Mouse (Mus musculus): ENCODE measurements around the gene Fblim1. TPM values are rescaled to one million over a fixed set of nuclear protein-coding genes. Genes with fewer than 3 reads are reported as not detected.

The Fblim1 gene
- 55.3 and 55.9 TPM in 2 replicates for polyA plus RNA-seq (2015; fragmentation: Nextera tagmentation; extraction: Ambion mirVana)

- H3K36me3 ChIP-seq, result no peaks in the 10 kb centered on the region
- H3K27ac ChIP-seq (replicated peaks), result 0 out of 2 replicates have a peak within 1 kb of the TSS, but pooled peaks have one; percentile 75
- H3K9me3 ChIP-seq, result peaks cover 7% of the 10 kb centered on the region; the same call in 1 of the 2 replicates
- no peaks in the 10 kb centered on the region for H3K27me3 ChIP-seq (replicated peaks)
- no peak within 1 kb of the TSS for H3K4me3 ChIP-seq
- 63% methylated on average over 11 of the region's 11 CpGs for WGBS
- no peak within 1 kb of the TSS for H3K4me2 ChIP-seq
- H3K4me1 ChIP-seq, result peaks cover 47% of the 10 kb centered on the region
- H3K9ac ChIP-seq, result no peak within 1 kb of the TSS
- no peak for ATAC-seq (ENCODE audit: extremely low read depth, insufficient number of reproducible peaks, low FRiP score, low TSS enrichment)
These were observed at the start of gene Fblim1 for GRCm38 (mm10) chr4:141605861-141606260. Fblim1 (minus strand) TSS chr4:141606096.

- no peak overlapping the region for H3K4me3 ChIP-seq
- H3K27me3 ChIP-seq (replicated peaks), result no peaks in the 10 kb centered on the region
- WGBS, result 76% methylated on average over 6 of the region's 6 CpGs
- H3K4me1 ChIP-seq, result peaks cover 62% of the 10 kb centered on the region
- H3K9ac ChIP-seq, result no peak overlapping the region
- peaks cover 58% of the 10 kb centered on the region for H3K36me3 ChIP-seq
- no peak overlapping the region for H3K4me2 ChIP-seq
- no peak for ATAC-seq (ENCODE audit: extremely low read depth, insufficient number of reproducible peaks, low FRiP score, low TSS enrichment)
- H3K9me3 ChIP-seq, result no peaks in the 10 kb centered on the region
- H3K27ac ChIP-seq (replicated peaks), result peak overlapping the region; percentile 32; the same call in 1 of the 2 replicates
These were observed 48.6 kb upstream of the Fblim1 start for GRCm38 (mm10) chr4:141654509-141654908.

- no peak for ATAC-seq (ENCODE audit: extremely low read depth, insufficient number of reproducible peaks, low FRiP score, low TSS enrichment)
- H3K9ac ChIP-seq, result peak overlapping the region; percentile 3; the same call in 1 of the 2 replicates
- H3K4me2 ChIP-seq, result no peak overlapping the region
- H3K27ac ChIP-seq (replicated peaks), result 0 out of 2 replicates have a peak overlapping the region, but pooled peaks have one; percentile 32
- H3K36me3 ChIP-seq, result peaks cover 57% of the 10 kb centered on the region
- peaks cover 63% of the 10 kb centered on the region for H3K4me1 ChIP-seq
- no peaks in the 10 kb centered on the region for H3K9me3 ChIP-seq
- no peaks in the 10 kb centered on the region for H3K27me3 ChIP-seq (replicated peaks)
- 86% methylated on average over 13 of the region's 13 CpGs for WGBS
- no peak overlapping the region for H3K4me3 ChIP-seq
These were observed 47.9 kb upstream of the Fblim1 start for GRCm38 (mm10) chr4:141653813-141654212.

GRCm38 (mm10) chr4:141653044-141653443, 47.1 kb upstream of the Fblim1 start:
- H3K4me1 ChIP-seq, result peaks cover 59% of the 10 kb centered on the region
- no peaks in the 10 kb centered on the region for H3K27me3 ChIP-seq (replicated peaks)
- no peaks in the 10 kb centered on the region for H3K9me3 ChIP-seq
- H3K9ac ChIP-seq, result no peak overlapping the region
- H3K4me3 ChIP-seq, result no peak overlapping the region
- no peak overlapping the region for H3K27ac ChIP-seq (replicated peaks)
- H3K36me3 ChIP-seq, result peaks cover 60% of the 10 kb centered on the region
- no peak for ATAC-seq (ENCODE audit: extremely low read depth, insufficient number of reproducible peaks, low FRiP score, low TSS enrichment)
- H3K4me2 ChIP-seq, result no peak overlapping the region
- 77% methylated on average over 8 of the region's 8 CpGs for WGBS

- H3K36me3 ChIP-seq, result peaks cover 64% of the 10 kb centered on the region
- H3K4me2 ChIP-seq, result no peak overlapping the region
- H3K4me1 ChIP-seq, result peaks cover 54% of the 10 kb centered on the region
- H3K27ac ChIP-seq (replicated peaks), result no peak overlapping the region
- no peaks in the 10 kb centered on the region for H3K27me3 ChIP-seq (replicated peaks)
- no peak overlapping the region for H3K4me3 ChIP-seq
- WGBS, result 76% methylated on average over 10 of the region's 10 CpGs
- no peak overlapping the region for H3K9ac ChIP-seq
- no peak for ATAC-seq (ENCODE audit: extremely low read depth, insufficient number of reproducible peaks, low FRiP score, low TSS enrichment)
- H3K9me3 ChIP-seq, result no peaks in the 10 kb centered on the region
These were observed 46.0 kb upstream of the Fblim1 start for GRCm38 (mm10) chr4:141651944-141652343.

GRCm38 (mm10) chr4:141651286-141651685, 45.4 kb upstream of the Fblim1 start:
- 67% methylated on average over 6 of the region's 6 CpGs for WGBS
- no peak for ATAC-seq (ENCODE audit: extremely low read depth, insufficient number of reproducible peaks, low FRiP score, low TSS enrichment)
- Histone ChIP-seq H3K27ac (replicated peaks) (no peak overlapping the region), H3K36me3 (peaks cover 68% of the 10 kb centered on the region), H3K9me3 (no peaks in the 10 kb centered on the region), H3K4me1 (peaks cover 48% of the 10 kb centered on the region), H3K4me3 (no peak overlapping the region), H3K9ac (no peak overlapping the region), H3K27me3 (replicated peaks) (no peaks in the 10 kb centered on the region), H3K4me2 (no peak overlapping the region)

GRCm38 (mm10) chr4:141649244-141649643, 43.3 kb upstream of the Fblim1 start:
- Histone ChIP-seq H3K27me3 (replicated peaks) (no peaks in the 10 kb centered on the region), H3K9ac (no peak overlapping the region), H3K4me3 (no peak overlapping the region), H3K4me2 (no peak overlapping the region), H3K4me1 (peaks cover 40% of the 10 kb centered on the region), H3K9me3 (no peaks in the 10 kb centered on the region), H3K27ac (replicated peaks) (peak overlapping the region; percentile 20), H3K36me3 (peaks cover 63% of the 10 kb centered on the region)
- WGBS, result 60% methylated on average over 6 of the region's 6 CpGs
- no peak for ATAC-seq (ENCODE audit: extremely low read depth, insufficient number of reproducible peaks, low FRiP score, low TSS enrichment)

GRCm38 (mm10) chr4:141648262-141648661, 42.4 kb upstream of the Fblim1 start:
- Histone ChIP-seq H3K4me1 (peaks cover 44% of the 10 kb centered on the region), H3K9me3 (no peaks in the 10 kb centered on the region), H3K4me3 (no peak overlapping the region), H3K9ac (no peak overlapping the region), H3K27ac (replicated peaks) (no peak overlapping the region), H3K4me2 (no peak overlapping the region), H3K36me3 (peaks cover 53% of the 10 kb centered on the region), H3K27me3 (replicated peaks) (no peaks in the 10 kb centered on the region)
- 87% methylated on average over 5 of the region's 5 CpGs for WGBS
- no peak for ATAC-seq (ENCODE audit: extremely low read depth, insufficient number of reproducible peaks, low FRiP score, low TSS enrichment)

- Histone ChIP-seq H3K27ac (replicated peaks) (no peak overlapping the region), H3K36me3 (peaks cover 48% of the 10 kb centered on the region), H3K4me3 (no peak overlapping the region), H3K4me1 (peaks cover 48% of the 10 kb centered on the region), H3K4me2 (no peak overlapping the region), H3K9me3 (no peaks in the 10 kb centered on the region), H3K27me3 (replicated peaks) (no peaks in the 10 kb centered on the region), H3K9ac (no peak overlapping the region)
- ATAC-seq (ENCODE audit: extremely low read depth, insufficient number of reproducible peaks, low FRiP score, low TSS enrichment), result no peak
- 90% methylated on average over 3 of the region's 3 CpGs for WGBS
These were observed 41.3 kb upstream of the Fblim1 start for GRCm38 (mm10) chr4:141647187-141647586.

- Histone ChIP-seq H3K4me2 (no peak overlapping the region), H3K4me3 (no peak overlapping the region), H3K9me3 (no peaks in the 10 kb centered on the region), H3K4me1 (peaks cover 46% of the 10 kb centered on the region), H3K27ac (replicated peaks) (no peak overlapping the region), H3K27me3 (replicated peaks) (no peaks in the 10 kb centered on the region), H3K36me3 (peaks cover 50% of the 10 kb centered on the region), H3K9ac (no peak overlapping the region)
- WGBS, result 89% methylated on average over 8 of the region's 8 CpGs
- no peak for ATAC-seq (ENCODE audit: extremely low read depth, insufficient number of reproducible peaks, low FRiP score, low TSS enrichment)
These were observed 40.1 kb upstream of the Fblim1 start for GRCm38 (mm10) chr4:141645988-141646387.

GRCm38 (mm10) chr4:141643118-141643855, 37.4 kb upstream of the Fblim1 start:
- Histone ChIP-seq H3K27me3 (replicated peaks) (no peaks in the 10 kb centered on the region), H3K4me1 (peaks cover 35% of the 10 kb centered on the region), H3K9ac (peak overlapping the region; percentile 64), H3K36me3 (peaks cover 63% of the 10 kb centered on the region), H3K4me3 (no peak overlapping the region), H3K27ac (replicated peaks) (peak overlapping the region; percentile 96), H3K9me3 (no peaks in the 10 kb centered on the region), H3K4me2 (peak overlapping the region; percentile 49)
- ATAC-seq (ENCODE audit: extremely low read depth, insufficient number of reproducible peaks, low FRiP score, low TSS enrichment), result peak; percentile 64
- 13% methylated on average over 7 of the region's 7 CpGs for WGBS

All from heart, embryonic 13.5 days (tissue).